Mouse (Mus musculus): Measurements from ENCODE around the gene 2310061I04Rik.
"Not testable (repeated sequence)": the region's sequence is repeated elsewhere in the genome, so short reads cannot be mapped to it uniquely, and the experiment has no call there.

Gene 2310061I04Rik

GRCm38 (mm10) chr17:35896781-35897643, at the start of gene 2310061I04Rik:
Gene 2310061I04Rik (minus strand): TSS chr17:35897431.
- peak; percentile 91 for DNase-seq (ENCODE audit: low spot score)

- no peak for DNase-seq (ENCODE audit: low spot score)
Observed at GRCm38 (mm10) chr17:35939941-35940340, 42.7 kb upstream of the 2310061I04Rik start.

GRCm38 (mm10) chr17:35939108-35939507, 41.9 kb upstream of the 2310061I04Rik start:
- DNase-seq (ENCODE audit: low spot score) = no peak

GRCm38 (mm10) chr17:35937700-35938348, 40.6 kb upstream of the 2310061I04Rik start:
- DNase-seq (ENCODE audit: low spot score) = no peak

- not testable (repeated sequence) for DNase-seq (ENCODE audit: low spot score)
Observed at GRCm38 (mm10) chr17:35935763-35936162, 38.5 kb upstream of the 2310061I04Rik start.

- no peak for DNase-seq (ENCODE audit: low spot score)
Observed at GRCm38 (mm10) chr17:35932608-35933007, 35.4 kb upstream of the 2310061I04Rik start.

- no peak for DNase-seq (ENCODE audit: low spot score)
Observed at GRCm38 (mm10) chr17:35930627-35931026, 33.4 kb upstream of the 2310061I04Rik start.

GRCm38 (mm10) chr17:35929534-35929933, 32.3 kb upstream of the 2310061I04Rik start:
- DNase-seq (ENCODE audit: low spot score) = no peak

- DNase-seq (ENCODE audit: low spot score) = no peak
Observed at GRCm38 (mm10) chr17:35927471-35927870, 30.2 kb upstream of the 2310061I04Rik start.

GRCm38 (mm10) chr17:35923281-35923680, 26.1 kb upstream of the 2310061I04Rik start:
- DNase-seq (ENCODE audit: low spot score) = no peak

GRCm38 (mm10) chr17:35922566-35922965, 25.3 kb upstream of the 2310061I04Rik start:
- no peak for DNase-seq (ENCODE audit: low spot score)

GRCm38 (mm10) chr17:35921710-35922109, 24.5 kb upstream of the 2310061I04Rik start:
- DNase-seq (ENCODE audit: low spot score) = no peak

GRCm38 (mm10) chr17:35920862-35921562, 23.8 kb upstream of the 2310061I04Rik start:
- no peak for DNase-seq (ENCODE audit: low spot score)

- no peak for DNase-seq (ENCODE audit: low spot score)
Observed at GRCm38 (mm10) chr17:35920384-35920783, 23.2 kb upstream of the 2310061I04Rik start.

- DNase-seq (ENCODE audit: low spot score) = no peak
Observed at GRCm38 (mm10) chr17:35919864-35920301, 22.7 kb upstream of the 2310061I04Rik start.

GRCm38 (mm10) chr17:35919060-35919715, 22.0 kb upstream of the 2310061I04Rik start:
- DNase-seq (ENCODE audit: low spot score) = peak; percentile 92

GRCm38 (mm10) chr17:35918276-35919059, 21.2 kb upstream of the 2310061I04Rik start:
- no peak for DNase-seq (ENCODE audit: low spot score)

GRCm38 (mm10) chr17:35917463-35918251, 20.4 kb upstream of the 2310061I04Rik start:
- peak; percentile 54 for DNase-seq (ENCODE audit: low spot score)

- no peak for DNase-seq (ENCODE audit: low spot score)
Observed at GRCm38 (mm10) chr17:35917143-35917462, 19.9 kb upstream of the 2310061I04Rik start.

Measured in testis, postnatal 14 days (tissue).